Mouse (Mus musculus) spleen, adult 2 months (tissue): ENCODE measurements around the gene Map7d2.
"Not testable (repeated sequence)": the region's sequence is repeated elsewhere in the genome, so short reads cannot be mapped to it uniquely, and the experiment has no call there.

Experiments
- CTCF ChIP-seq: fragments of 200-500 bp; IDR thresholded peaks from 2 replicates; pipeline ENCODE4 v1.5.1; 2011; ENCODE audit warnings: mild to moderate bottlenecking, inconsistent platforms; ENCODE audit not compliant: insufficient read depth, insufficient read length, insufficient replicate concordance; ENCODE audit errors: extremely low read depth
- POLR2A ChIP-seq: fragments of 200-500 bp; IDR thresholded peaks from 2 replicates; pipeline ENCODE4 v1.6.1; 2011; ENCODE audit warnings: low read depth, low read length, inconsistent platforms

DNA sequence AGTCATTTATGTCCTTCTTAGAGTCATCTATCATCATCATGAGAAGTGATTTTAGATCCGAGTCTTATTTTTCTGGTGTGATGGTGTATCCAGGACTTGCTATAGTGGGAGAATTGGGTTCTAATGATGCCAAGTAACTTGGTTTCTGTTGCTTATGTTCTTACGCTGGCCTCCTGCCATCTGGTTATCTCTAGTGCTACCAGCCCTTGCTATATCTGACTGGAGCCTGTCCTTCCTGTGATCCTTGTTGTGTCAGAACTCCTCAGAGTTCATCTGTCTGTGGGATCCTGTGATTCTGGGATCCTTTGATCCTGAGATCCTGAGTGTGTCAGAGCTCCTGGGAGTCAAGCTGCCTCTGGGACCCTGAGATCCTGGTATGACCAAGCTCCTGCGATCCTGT is 16.1 kb downstream of the Map7d2 start:
- TF ChIP-seq CTCF, POLR2A: not testable (repeated sequence)
